Mouse (Mus musculus): ENCODE results near the gene Slc25a26. TPM values are rescaled to one million over a fixed set of nuclear protein-coding genes. Genes with fewer than 3 reads are reported as not detected.
A peak's percentile ranks its signal among the peaks of the same experiment; 100 is the strongest.

The Slc25a26 gene
- polyA plus RNA-seq, 1 experiment from 2014 or later: 5.4 TPM

DNA sequence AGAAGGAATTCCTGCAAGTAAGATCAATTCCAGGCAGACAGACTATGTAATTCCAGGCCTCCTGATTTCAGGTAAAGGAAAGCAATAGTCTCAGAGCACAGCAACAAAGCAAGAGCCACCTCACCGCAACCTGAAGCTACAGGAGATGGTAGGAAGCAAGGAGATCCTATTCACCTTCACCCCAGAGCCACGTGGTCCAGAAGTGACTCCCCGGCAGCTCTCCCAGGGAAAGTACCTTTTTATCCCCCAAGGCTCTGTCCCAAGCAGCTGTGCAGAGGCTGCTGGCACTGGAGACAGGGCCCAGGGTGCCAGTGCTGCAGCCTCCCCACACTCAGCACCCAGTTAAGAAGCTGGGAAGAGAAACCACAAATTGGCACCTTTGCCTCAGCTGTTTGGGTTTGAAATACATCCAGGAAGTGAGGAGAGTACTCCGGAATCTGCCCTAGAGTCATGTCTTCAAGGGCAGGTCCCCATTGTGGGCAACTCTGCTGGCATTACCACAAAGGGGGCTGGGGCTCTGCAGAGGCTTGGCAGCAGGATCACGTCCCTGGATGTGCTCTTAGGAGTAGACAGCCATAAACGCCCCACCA, 146.2 kb downstream of the Slc25a26 start:
- no peak for DNase-seq (ENCODE audit: low spot score)
- Histone ChIP-seq H3K27me3 (ENCODE audit: control insufficient read depth, insufficient read depth, low read length) (no peaks in the 10 kb centered on the region), H3K27ac (replicated peaks) (0 out of 2 replicates have a peak overlapping the region, but pooled peaks have one; percentile 24), H3K9ac (ENCODE audit: low read length) (no peak overlapping the region), H3K4me3 (ENCODE audit: low read depth, low read length) (no peak overlapping the region), H3K4me2 (replicated peaks; ENCODE audit: low read depth) (no peak overlapping the region), H3K4me1 (replicated peaks; ENCODE audit: control insufficient read depth, insufficient read depth) (peaks cover 12% of the 10 kb centered on the region), H3K9me3 (ENCODE audit: control insufficient read depth, low read length) (no peaks in the 10 kb centered on the region), H3K36me3 (ENCODE audit: control insufficient read depth, insufficient read depth, low read length) (peaks cover under 1% of the 10 kb centered on the region; the same call in 1 of the 2 replicates)
- no peak for TF ChIP-seq EP300 (optimal IDR thresholded peaks at IDR 0.05)
- TF ChIP-seq CTCF (IDR thresholded peaks at IDR 0.05; ENCODE audit: low read depth): no peak
- no peak for ATAC-seq (ENCODE audit: low FRiP score, low TSS enrichment)
- WGBS: 61% methylated on average over 6 of the region's 6 CpGs

DNA sequence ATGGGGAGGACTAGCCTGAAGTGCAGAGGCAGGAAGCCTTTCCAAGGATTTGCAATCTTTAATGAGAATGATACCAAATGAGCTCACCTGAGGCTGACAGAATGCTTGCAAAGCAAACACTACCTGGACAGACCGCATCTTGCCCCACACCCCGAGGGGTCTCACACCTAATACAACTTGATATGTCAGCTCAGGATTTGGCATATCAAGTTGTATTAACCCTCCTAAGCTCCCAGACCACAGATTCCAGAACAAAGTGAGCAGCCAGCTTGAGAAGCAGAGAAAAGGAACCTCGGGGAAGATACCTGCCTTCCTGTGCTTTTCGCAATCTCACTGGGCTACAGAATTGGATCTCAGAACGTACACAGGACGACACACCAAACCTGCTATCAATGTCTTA, 146.8 kb downstream of the Slc25a26 start:
- no peak overlapping the region for H3K27ac ChIP-seq (replicated peaks)

DNA sequence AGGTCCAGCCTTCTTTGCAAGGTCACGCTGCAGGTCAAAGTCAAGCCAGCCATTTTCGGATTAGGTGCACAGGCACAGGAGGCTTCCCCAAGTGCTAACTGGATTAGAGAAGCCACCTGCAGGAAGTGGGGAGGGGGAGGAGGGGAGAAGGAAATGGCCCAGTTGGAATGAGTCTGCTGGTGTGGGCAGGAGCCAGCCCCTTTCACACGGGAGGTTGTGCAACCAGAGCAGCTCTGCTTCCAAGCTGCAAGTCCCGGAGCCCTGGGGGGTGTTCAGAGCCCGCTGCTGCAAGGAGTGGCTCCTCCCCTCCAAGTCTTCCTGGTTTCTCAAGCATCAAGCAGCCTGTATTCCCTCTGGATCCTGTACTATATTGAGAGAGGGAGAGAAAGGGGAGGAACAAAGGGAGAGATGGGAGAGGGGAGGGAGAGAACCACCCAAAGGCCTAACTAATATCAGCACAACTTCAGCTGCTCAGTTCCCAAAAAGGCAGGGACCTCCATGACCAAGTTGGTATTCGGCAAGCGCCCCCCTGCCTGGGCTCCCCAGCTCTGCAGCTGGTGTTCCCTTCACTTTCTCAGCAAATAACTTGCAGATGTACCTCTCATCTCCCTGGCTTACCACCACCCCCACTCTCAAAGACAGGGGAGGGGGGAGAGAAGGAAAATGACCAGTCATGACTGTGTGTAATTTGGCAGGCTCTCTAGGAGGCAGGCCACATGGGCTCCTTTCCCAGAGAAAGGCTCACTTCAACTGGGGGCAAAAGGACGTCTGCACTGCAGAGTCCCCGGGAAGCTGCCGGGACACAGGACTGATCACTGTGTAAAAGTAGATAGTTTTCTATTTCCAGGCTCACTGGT, 147.7 kb downstream of the Slc25a26 start:
- TF ChIP-seq EP300 (optimal IDR thresholded peaks at IDR 0.05): no peak
- ATAC-seq (ENCODE audit: low FRiP score, low TSS enrichment): peak; percentile 76
- no peaks in the 10 kb centered on the region for H3K9me3 ChIP-seq (ENCODE audit: control insufficient read depth, low read length)
- H3K4me1 ChIP-seq (replicated peaks; ENCODE audit: control insufficient read depth, insufficient read depth): peaks cover 14% of the 10 kb centered on the region
- H3K9ac ChIP-seq (ENCODE audit: low read length): peak overlapping the region; percentile 38
- peaks cover 4% of the 10 kb centered on the region; the same call in 1 of the 2 replicates for H3K36me3 ChIP-seq (ENCODE audit: control insufficient read depth, insufficient read depth, low read length)
- H3K27ac ChIP-seq (replicated peaks): peak overlapping the region; percentile 78
- no peak overlapping the region for H3K4me3 ChIP-seq (ENCODE audit: low read depth, low read length)
- no peaks in the 10 kb centered on the region for H3K27me3 ChIP-seq (ENCODE audit: control insufficient read depth, insufficient read depth, low read length)
- WGBS: 13% methylated on average over 10 of the region's 10 CpGs
- peak; percentile 58 for DNase-seq (ENCODE audit: low spot score)
- H3K4me2 ChIP-seq (replicated peaks; ENCODE audit: low read depth): peak overlapping the region; percentile 12

More for the DNA sequence above, 146.8 kb downstream of the Slc25a26 start:
- H3K4me2 ChIP-seq (replicated peaks; ENCODE audit: low read depth): no peak overlapping the region
- H3K4me1 ChIP-seq (replicated peaks; ENCODE audit: control insufficient read depth, insufficient read depth): peaks cover 12% of the 10 kb centered on the region
- H3K9me3 ChIP-seq (ENCODE audit: control insufficient read depth, low read length): no peaks in the 10 kb centered on the region
- H3K4me3 ChIP-seq (ENCODE audit: low read depth, low read length): no peak overlapping the region
- no peak for ATAC-seq (ENCODE audit: low FRiP score, low TSS enrichment)
- 64% methylated on average over 6 of the region's 6 CpGs for WGBS
- TF ChIP-seq EP300 (optimal IDR thresholded peaks at IDR 0.05) (no peak), CTCF (IDR thresholded peaks at IDR 0.05; ENCODE audit: low read depth) (no peak)
- H3K36me3 ChIP-seq (ENCODE audit: control insufficient read depth, insufficient read depth, low read length): peaks cover 4% of the 10 kb centered on the region; the same call in 1 of the 2 replicates
- no peak for DNase-seq (ENCODE audit: low spot score)
- no peaks in the 10 kb centered on the region for H3K27me3 ChIP-seq (ENCODE audit: control insufficient read depth, insufficient read depth, low read length)
- no peak overlapping the region for H3K9ac ChIP-seq (ENCODE audit: low read length)

DNA sequence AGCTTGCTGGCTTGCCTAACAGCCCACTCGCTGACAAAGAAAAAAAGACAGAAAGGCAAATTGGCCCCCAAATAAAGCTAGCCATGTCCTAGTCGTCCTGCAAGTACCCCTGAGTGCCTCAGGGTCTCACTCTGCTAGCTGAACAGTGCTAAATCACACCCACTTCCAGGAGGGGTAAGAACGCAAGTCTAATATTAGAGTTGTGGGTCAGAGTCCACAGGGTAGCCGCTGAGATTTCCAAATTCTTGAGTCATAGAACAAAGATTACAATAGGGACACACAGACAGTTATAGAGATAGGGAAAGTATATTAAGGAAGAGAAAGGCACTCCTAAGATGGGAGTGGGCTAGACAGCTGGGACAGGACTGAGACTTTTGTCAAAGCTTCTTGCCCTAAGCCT, 148.4 kb downstream of the Slc25a26 start:
- Histone ChIP-seq H3K4me3 (ENCODE audit: low read depth, low read length) (no peak overlapping the region), H3K4me2 (replicated peaks; ENCODE audit: low read depth) (peak overlapping the region; percentile 12; the same call in 1 of the 2 replicates), H3K36me3 (ENCODE audit: control insufficient read depth, insufficient read depth, low read length) (peaks cover 4% of the 10 kb centered on the region; the same call in 1 of the 2 replicates), H3K4me1 (replicated peaks; ENCODE audit: control insufficient read depth, insufficient read depth) (peaks cover 15% of the 10 kb centered on the region), H3K9me3 (ENCODE audit: control insufficient read depth, low read length) (no peaks in the 10 kb centered on the region), H3K27me3 (ENCODE audit: control insufficient read depth, insufficient read depth, low read length) (no peaks in the 10 kb centered on the region), H3K9ac (ENCODE audit: low read length) (no peak overlapping the region; the same call in 1 of the 2 replicates), H3K27ac (replicated peaks) (peak overlapping the region; percentile 78)
- 33% methylated on average over 4 of the region's 4 CpGs for WGBS
- DNase-seq (ENCODE audit: low spot score) (no peak), ATAC-seq (ENCODE audit: low FRiP score, low TSS enrichment) (no peak)
- TF ChIP-seq CTCF (IDR thresholded peaks at IDR 0.05; ENCODE audit: low read depth) (no peak), EP300 (optimal IDR thresholded peaks at IDR 0.05) (no peak)

DNA sequence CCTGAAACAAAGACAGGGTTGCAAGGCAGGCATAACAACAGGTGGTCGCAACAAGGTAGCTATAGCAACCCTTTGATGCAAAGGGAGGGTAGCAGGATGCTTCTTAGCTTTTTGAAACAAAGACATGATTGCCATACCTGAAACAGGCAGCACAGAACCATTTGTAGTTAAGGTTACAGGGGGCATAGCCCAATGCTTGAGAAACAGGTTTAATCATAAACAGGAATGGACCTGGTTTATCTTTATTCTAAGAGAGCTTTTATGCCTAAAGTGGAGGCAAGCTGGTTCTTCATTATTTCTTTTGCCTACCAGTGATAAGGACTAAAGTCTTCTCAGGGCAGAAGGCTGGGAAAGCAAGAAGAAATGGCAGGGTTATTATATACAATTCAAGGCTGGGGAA, 149.5 kb downstream of the Slc25a26 start:
- H3K27ac ChIP-seq (replicated peaks): no peak overlapping the region
- no peak overlapping the region for H3K4me2 ChIP-seq (replicated peaks; ENCODE audit: low read depth)
- H3K27me3 ChIP-seq (ENCODE audit: control insufficient read depth, insufficient read depth, low read length): no peaks in the 10 kb centered on the region
- no peak for ATAC-seq (ENCODE audit: low FRiP score, low TSS enrichment)
- H3K36me3 ChIP-seq (ENCODE audit: control insufficient read depth, insufficient read depth, low read length): peaks cover 4% of the 10 kb centered on the region; the same call in 1 of the 2 replicates
- 57% methylated on average over 1 of the region's 1 CpGs for WGBS
- no peak for DNase-seq (ENCODE audit: low spot score)
- H3K9me3 ChIP-seq (ENCODE audit: control insufficient read depth, low read length): no peaks in the 10 kb centered on the region
- peaks cover 15% of the 10 kb centered on the region for H3K4me1 ChIP-seq (replicated peaks; ENCODE audit: control insufficient read depth, insufficient read depth)
- TF ChIP-seq EP300 (optimal IDR thresholded peaks at IDR 0.05) (no peak), CTCF (IDR thresholded peaks at IDR 0.05; ENCODE audit: low read depth) (no peak)
- no peak overlapping the region for H3K4me3 ChIP-seq (ENCODE audit: low read depth, low read length)
- H3K9ac ChIP-seq (ENCODE audit: low read length): no peak overlapping the region

DNA sequence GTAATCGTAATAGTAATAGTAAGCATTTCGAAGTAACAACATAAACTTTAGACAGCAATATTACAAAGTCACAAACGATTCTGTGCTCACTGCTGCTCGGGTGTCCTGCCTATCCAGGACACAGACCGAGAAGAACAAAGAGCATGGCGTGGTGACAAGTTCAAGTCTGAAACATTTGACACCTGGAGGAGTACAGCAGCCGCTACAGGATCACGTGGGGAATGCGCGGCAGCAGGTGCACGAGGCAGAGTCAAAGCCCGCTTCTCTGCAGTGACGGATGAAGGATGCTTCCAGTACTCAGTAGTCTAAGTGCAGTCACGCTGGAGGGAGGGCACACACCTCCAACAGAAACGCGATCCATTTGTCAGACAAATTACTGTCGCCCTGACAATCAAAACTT, 151.4 kb downstream of the Slc25a26 start:
- Histone ChIP-seq H3K4me3 (ENCODE audit: low read depth, low read length) (no peak overlapping the region), H3K36me3 (ENCODE audit: control insufficient read depth, insufficient read depth, low read length) (peaks cover 6% of the 10 kb centered on the region), H3K9me3 (ENCODE audit: control insufficient read depth, low read length) (no peaks in the 10 kb centered on the region), H3K9ac (ENCODE audit: low read length) (no peak overlapping the region), H3K4me1 (replicated peaks; ENCODE audit: control insufficient read depth, insufficient read depth) (peaks cover 15% of the 10 kb centered on the region), H3K4me2 (replicated peaks; ENCODE audit: low read depth) (no peak overlapping the region), H3K27me3 (ENCODE audit: control insufficient read depth, insufficient read depth, low read length) (no peaks in the 10 kb centered on the region), H3K27ac (replicated peaks) (no peak overlapping the region)
- 62% methylated on average over 17 of the region's 17 CpGs for WGBS
- ATAC-seq (ENCODE audit: low FRiP score, low TSS enrichment) (no peak), DNase-seq (ENCODE audit: low spot score) (no peak)
- TF ChIP-seq CTCF (IDR thresholded peaks at IDR 0.05; ENCODE audit: low read depth): no peak
- no peak for TF ChIP-seq EP300 (optimal IDR thresholded peaks at IDR 0.05)
